Mouse (Mus musculus) left cerebral cortex, adult 6 months (tissue): ENCODE results near the gene BC035947. TPM values are rescaled to one million over a fixed set of nuclear protein-coding genes. Genes with fewer than 3 reads are reported as not detected.

Source experiments
- long read RNA-seq, 2 experiments: library from polyadenylated mRNA; unstranded; transcript quantifications; one replicate each; pipeline ENCODE4 v2.0.0; 2019 to 2020
- polyA plus RNA-seq: library from polyadenylated mRNA; unstranded; fragments of <200 nt; fragmentation: Nextera tagmentation; gene quantifications from 2 replicates; pipeline ENCODE4 v1.2.3, GENCODE M21; 2021

The BC035947 gene
- polyA plus RNA-seq, result 0.27 and 0.28 TPM in 2 replicates
- long read RNA-seq, experiment 1, partial matches to known transcripts, result 0 of 1 reads
- long read RNA-seq, experiment 1, other reads (novel, unspliced or antisense), result 0 of 1 reads
- long read RNA-seq, experiment 2, result 0 reads

DNA sequence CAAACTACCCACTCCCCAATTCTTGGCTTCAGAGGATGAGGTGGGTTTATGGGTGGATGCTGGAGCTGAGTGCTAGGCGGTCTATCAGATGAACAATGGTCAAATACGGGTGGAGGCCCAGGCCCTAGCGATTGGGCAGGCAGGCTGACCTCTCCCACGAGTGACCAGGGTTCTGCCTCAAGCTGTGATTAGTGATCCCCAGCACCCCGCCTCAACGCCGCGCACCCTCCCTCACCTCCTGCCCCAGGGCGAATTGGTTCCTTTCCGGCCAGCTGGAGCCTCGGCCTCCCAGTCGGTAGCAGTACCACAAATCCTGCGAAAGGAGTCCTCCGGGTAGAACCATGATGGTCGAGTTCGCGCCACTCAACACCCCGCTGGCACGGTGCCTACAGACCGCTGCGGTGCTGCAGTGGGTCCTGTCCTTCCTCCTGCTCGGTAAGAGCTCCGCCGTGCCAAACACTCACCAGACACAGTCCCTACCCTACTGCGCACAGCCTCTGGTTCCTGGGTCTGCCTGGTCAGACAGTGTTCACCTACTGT is at the start of gene BC035947:
BC035947 (minus strand) TSS at position 538 of the 540 bp plus-strand sequence.

DNA sequence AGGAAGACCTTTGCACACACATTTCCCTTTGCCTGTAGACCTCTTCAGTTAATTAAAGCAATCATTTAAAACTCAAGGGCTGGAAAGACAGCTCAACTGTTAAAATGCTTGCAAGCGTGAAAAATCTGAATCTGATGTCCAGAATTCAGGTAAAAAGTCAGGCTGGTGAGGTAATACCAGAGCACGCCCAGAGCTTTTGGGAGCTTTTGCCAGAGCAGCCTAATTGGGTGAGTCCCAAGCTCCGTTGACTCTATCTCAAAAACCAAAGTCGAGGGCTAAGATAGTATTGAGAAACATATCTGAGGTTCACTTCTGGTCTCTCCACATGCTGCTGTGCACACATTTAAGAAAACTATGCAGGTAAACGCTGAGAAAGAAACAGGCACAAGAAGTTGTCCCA is 1.1 kb downstream of the BC035947 start, which contains the start of gene Mogat1:
Mogat1 (plus strand) TSS at position 130 of the 400 bp plus-strand sequence.

GRCm38 (mm10) chr1:78488752-78489492 is 23.0 kb downstream of the BC035947 start, which contains the start of gene Farsb:
Gene Farsb (minus strand): TSS chr1:78488897.

Other genes starting within 250 kb of the BC035947 start
- 8.8 and 9.2 TPM in 2 replicates for gene Sgpp2, start 201.8 kb downstream of the BC035947 start, polyA plus RNA-seq
- 60.2 and 63.6 TPM in 2 replicates for gene Farsb, start 23.3 kb downstream of the BC035947 start, polyA plus RNA-seq
- gene Mogat1, start 1.2 kb downstream of the BC035947 start, polyA plus RNA-seq, result 0.67 and 1.5 TPM in 2 replicates
- gene Acsl3, start 145.7 kb upstream of the BC035947 start, polyA plus RNA-seq, result 76.3 and 80.2 TPM in 2 replicates
- 1.3 and 2.0 TPM in 2 replicates for gene Utp14b, start 145.9 kb upstream of the BC035947 start, polyA plus RNA-seq